Mouse (Mus musculus) embryonic facial prominence, embryonic 12.5 days (tissue): Measurements from ENCODE around the gene Tmem248. TPM values are rescaled to one million over a fixed set of nuclear protein-coding genes. Genes with fewer than 3 reads are reported as not detected.

ENCODE experiments used
- ATAC-seq: fragments of 200-750 bp; cut with Nextera tagmentation; 2 replicates; pipeline ENCODE4 v1.8.0; 2017; ENCODE audit not compliant: insufficient number of reproducible peaks, insufficient read depth, low FRiP score, low TSS enrichment
- H3K27ac ChIP-seq: fragments of 300-500 bp; sonication (generic); 2 replicates; pipeline ENCODE4 v1.5.1; 2016; ENCODE audit warnings: mild to moderate bottlenecking
- H3K27me3 ChIP-seq: fragments of 300-500 bp; sonication (generic); 2 replicates; pipeline ENCODE4 v1.6.1; 2016; ENCODE audit warnings: mild to moderate bottlenecking, moderate library complexity
- H3K36me3 ChIP-seq: fragments of 300-500 bp; sonication (generic); 2 replicates; pipeline ENCODE4 v1.6.1; 2016; ENCODE audit warnings: mild to moderate bottlenecking
- H3K4me1 ChIP-seq: fragments of 300-500 bp; sonication (generic); 2 replicates; pipeline ENCODE4 v1.6.1; 2016
- H3K4me2 ChIP-seq: fragments of 300-500 bp; sonication (generic); replicated peaks from 2 replicates; pipeline ENCODE4 v1.6.1; 2016; ENCODE audit warnings: mild to moderate bottlenecking, moderate library complexity
- H3K4me3 ChIP-seq: fragments of 300-500 bp; sonication (generic); 2 replicates; pipeline ENCODE4 v1.5.1; 2016; ENCODE audit warnings: mild to moderate bottlenecking
- H3K9ac ChIP-seq: fragments of 300-500 bp; sonication (generic); 2 replicates; pipeline ENCODE4 v1.6.1; 2016; ENCODE audit warnings: mild to moderate bottlenecking, moderate library complexity
- H3K9me3 ChIP-seq: fragments of 300-500 bp; sonication (generic); 2 replicates; pipeline ENCODE4 v1.6.1; 2016; ENCODE audit warnings: mild to moderate bottlenecking, moderate library complexity
- WGBS: fragments of 180-500 bp; shearing (Covaris S2); methylation state at CpG from one replicate; pipeline ENCODE4 v1.1.7; 2016; 5-methylcytosine and 5-hydroxymethylcytosine counted together
- polyA plus RNA-seq: library from polyadenylated mRNA; unstranded; fragments of >200 nt; fragmentation: Nextera tagmentation; extraction: Ambion mirVana; gene quantifications from 2 replicates; pipeline ENCODE4 v1.2.1, GENCODE M21; 2016

Tmem248 gene
- polyA plus RNA-seq, 1 experiment from 2014 or later, result 37.6 TPM

GRCm38 (mm10) chr5:130205441-130206023 is 11.3 kb upstream of the Tmem248 start:
- Histone ChIP-seq H3K36me3 (peaks cover 36% of the 10 kb centered on the region), H3K9me3 (no peaks in the 10 kb centered on the region), H3K27me3 (no peaks in the 10 kb centered on the region), H3K4me3 (no peak overlapping the region), H3K4me1 (no peaks in the 10 kb centered on the region), H3K9ac (no peak overlapping the region), H3K27ac (no peak overlapping the region), H3K4me2 (no peak overlapping the region)
- no peak for ATAC-seq
- WGBS, result 89% methylated on average over 3 of the region's 3 CpGs

- peaks cover 47% of the 10 kb centered on the region for H3K36me3 ChIP-seq
- H3K9me3 ChIP-seq, result no peaks in the 10 kb centered on the region
- no peak overlapping the region for H3K9ac ChIP-seq
- no peaks in the 10 kb centered on the region for H3K27me3 ChIP-seq
- no peak overlapping the region for H3K4me2 ChIP-seq
- ATAC-seq, result no peak
- H3K4me1 ChIP-seq, result no peaks in the 10 kb centered on the region
- WGBS, result 91% methylated on average over 4 of the region's 4 CpGs
- H3K4me3 ChIP-seq, result no peak overlapping the region
- no peak overlapping the region for H3K27ac ChIP-seq
These were observed 9.6 kb upstream of the Tmem248 start for GRCm38 (mm10) chr5:130207299-130207698.

GRCm38 (mm10) chr5:130212956-130213355 is 3.9 kb upstream of the Tmem248 start:
- peaks cover 55% of the 10 kb centered on the region for H3K36me3 ChIP-seq
- H3K27ac ChIP-seq, result no peak overlapping the region
- H3K9me3 ChIP-seq, result no peaks in the 10 kb centered on the region
- no peak overlapping the region for H3K4me3 ChIP-seq
- H3K4me1 ChIP-seq, result no peaks in the 10 kb centered on the region
- no peaks in the 10 kb centered on the region for H3K27me3 ChIP-seq
- 93% methylated on average over 11 of the region's 11 CpGs for WGBS
- no peak overlapping the region for H3K9ac ChIP-seq
- H3K4me2 ChIP-seq, result no peak overlapping the region
- ATAC-seq, result no peak

GRCm38 (mm10) chr5:130217406-130217805 is 525 bp downstream of the Tmem248 start:
- ATAC-seq, result no peak
- no peak overlapping the region for H3K27ac ChIP-seq
- H3K9me3 ChIP-seq, result no peaks in the 10 kb centered on the region
- WGBS, result 81% methylated on average over 4 of the region's 4 CpGs
- H3K36me3 ChIP-seq, result peaks cover 17% of the 10 kb centered on the region
- H3K4me2 ChIP-seq, result no peak overlapping the region
- H3K9ac ChIP-seq, result no peak overlapping the region
- no peak overlapping the region for H3K4me3 ChIP-seq
- no peaks in the 10 kb centered on the region for H3K27me3 ChIP-seq
- no peaks in the 10 kb centered on the region for H3K4me1 ChIP-seq

GRCm38 (mm10) chr5:130218336-130218735 is 1.5 kb downstream of the Tmem248 start:
- H3K4me2 ChIP-seq, result no peak overlapping the region
- H3K36me3 ChIP-seq, result peaks cover 10% of the 10 kb centered on the region; the same call in 1 of the 2 replicates
- H3K27me3 ChIP-seq, result no peaks in the 10 kb centered on the region
- H3K4me3 ChIP-seq, result no peak overlapping the region
- no peak overlapping the region for H3K27ac ChIP-seq
- WGBS, result 93% methylated on average over 5 of the region's 5 CpGs
- no peak for ATAC-seq
- no peaks in the 10 kb centered on the region for H3K9me3 ChIP-seq
- no peak overlapping the region for H3K9ac ChIP-seq
- peaks cover 5% of the 10 kb centered on the region for H3K4me1 ChIP-seq

- 49% methylated on average over 2 of the region's 2 CpGs for WGBS
- Histone ChIP-seq H3K4me2 (peak overlapping the region; percentile 70), H3K36me3 (peaks cover 3% of the 10 kb centered on the region; the same call in 1 of the 2 replicates), H3K4me1 (peaks cover 14% of the 10 kb centered on the region), H3K27me3 (no peaks in the 10 kb centered on the region), H3K27ac (no peak overlapping the region), H3K9me3 (no peaks in the 10 kb centered on the region), H3K4me3 (peak overlapping the region; percentile 99), H3K9ac (no peak overlapping the region)
- ATAC-seq, result no peak
These were observed 4.4 kb downstream of the Tmem248 start for GRCm38 (mm10) chr5:130221316-130221715.

GRCm38 (mm10) chr5:130221760-130222145 is 4.9 kb downstream of the Tmem248 start:
- Histone ChIP-seq H3K4me1 (peaks cover 14% of the 10 kb centered on the region), H3K27me3 (no peaks in the 10 kb centered on the region), H3K36me3 (peaks cover 3% of the 10 kb centered on the region; the same call in 1 of the 2 replicates), H3K9me3 (no peaks in the 10 kb centered on the region), H3K4me3 (peak overlapping the region; percentile 99), H3K27ac (peak overlapping the region; percentile 85; the same call in 1 of the 2 replicates), H3K9ac (peak overlapping the region; percentile 95), H3K4me2 (peak overlapping the region; percentile 70)
- ATAC-seq, result peak; percentile 44; the same call in 1 of the 2 replicates
- under 1% methylated on average over 10 of the region's 10 CpGs for WGBS

- peak overlapping the region; percentile 95 for H3K9ac ChIP-seq
- peaks cover 3% of the 10 kb centered on the region; the same call in 1 of the 2 replicates for H3K36me3 ChIP-seq
- H3K27me3 ChIP-seq, result no peaks in the 10 kb centered on the region
- ATAC-seq, result peak; percentile 61
- H3K4me1 ChIP-seq, result peaks cover 14% of the 10 kb centered on the region
- WGBS, result under 1% methylated on average over 88 of the region's 88 CpGs
- H3K4me2 ChIP-seq, result peak overlapping the region; percentile 70
- H3K9me3 ChIP-seq, result no peaks in the 10 kb centered on the region
- H3K27ac ChIP-seq, result peak overlapping the region; percentile 85
- peak overlapping the region; percentile 99 for H3K4me3 ChIP-seq
These were observed 5.5 kb downstream of the Tmem248 start for GRCm38 (mm10) chr5:130222146-130223004.

- 90% methylated on average over 3 of the region's 3 CpGs for WGBS
- no peak for ATAC-seq
- no peak overlapping the region for H3K27ac ChIP-seq
- no peaks in the 10 kb centered on the region for H3K9me3 ChIP-seq
- H3K36me3 ChIP-seq, result peaks cover 23% of the 10 kb centered on the region
- no peak overlapping the region for H3K4me2 ChIP-seq
- H3K4me3 ChIP-seq, result no peak overlapping the region
- H3K27me3 ChIP-seq, result no peaks in the 10 kb centered on the region
- H3K9ac ChIP-seq, result no peak overlapping the region
- peaks cover 14% of the 10 kb centered on the region for H3K4me1 ChIP-seq
These were observed 9.9 kb downstream of the Tmem248 start for GRCm38 (mm10) chr5:130226790-130227189.

GRCm38 (mm10) chr5:130228120-130228519 is 11.2 kb downstream of the Tmem248 start:
- 87% methylated on average over 4 of the region's 4 CpGs for WGBS
- no peak for ATAC-seq
- H3K4me3 ChIP-seq, result no peak overlapping the region
- no peak overlapping the region for H3K9ac ChIP-seq
- peaks cover 37% of the 10 kb centered on the region for H3K36me3 ChIP-seq
- no peaks in the 10 kb centered on the region for H3K27me3 ChIP-seq
- no peak overlapping the region for H3K4me2 ChIP-seq
- peaks cover 11% of the 10 kb centered on the region for H3K4me1 ChIP-seq
- no peaks in the 10 kb centered on the region for H3K9me3 ChIP-seq
- no peak overlapping the region for H3K27ac ChIP-seq

GRCm38 (mm10) chr5:130236302-130236701 is 19.4 kb downstream of the Tmem248 start:
- 93% methylated on average over 8 of the region's 8 CpGs for whole genome bisulfite sequencing
- Histone ChIP-seq H3K9ac (no peak overlapping the region), H3K27ac (no peak overlapping the region), H3K4me3 (no peak overlapping the region), H3K4me2 (no peak overlapping the region), H3K9me3 (no peaks in the 10 kb centered on the region), H3K4me1 (no peaks in the 10 kb centered on the region), H3K36me3 (peaks cover 98% of the 10 kb centered on the region), H3K27me3 (no peaks in the 10 kb centered on the region)
- no peak for ATAC-seq

- Histone ChIP-seq H3K36me3 (peaks cover 85% of the 10 kb centered on the region), H3K27me3 (no peaks in the 10 kb centered on the region), H3K4me2 (no peak overlapping the region), H3K4me1 (no peaks in the 10 kb centered on the region), H3K4me3 (no peak overlapping the region), H3K9ac (no peak overlapping the region), H3K27ac (no peak overlapping the region), H3K9me3 (no peaks in the 10 kb centered on the region)
- 93% methylated on average over 7 of the region's 7 CpGs for WGBS
- no peak for ATAC-seq
These were observed 22.4 kb downstream of the Tmem248 start for GRCm38 (mm10) chr5:130239236-130239635.
